Mouse (Mus musculus) olfactory bulb, adult 2 months (tissue): ENCODE results near the gene Akap14.

Experiments
- CTCF ChIP-seq: fragments of 200-500 bp; IDR thresholded peaks from 2 replicates; pipeline ENCODE4 v1.5.1; 2012; ENCODE audit warnings: low read depth, mild to moderate bottlenecking, low read length, moderate library complexity; ENCODE audit not compliant: insufficient read depth
- POLR2A ChIP-seq: fragments of 200-500 bp; IDR thresholded peaks from 2 replicates; pipeline ENCODE4 v1.6.1; 2012; ENCODE audit warnings: mild to moderate bottlenecking, low read depth, low read length, moderate library complexity; ENCODE audit not compliant: insufficient read depth

DNA sequence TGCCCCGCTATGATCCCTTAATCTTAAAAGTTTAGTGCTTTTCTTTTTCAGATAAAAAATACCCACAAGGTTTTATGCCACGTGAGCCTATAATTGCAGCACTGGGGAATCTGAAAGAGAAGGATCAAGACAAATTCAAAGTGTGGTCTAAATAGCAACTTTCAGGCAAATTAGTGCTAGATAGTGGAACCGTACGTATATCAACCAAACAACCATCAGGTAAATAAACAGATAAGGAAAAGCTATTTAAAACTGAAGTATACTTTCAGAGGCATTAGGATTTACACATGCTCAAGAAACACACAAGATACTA is 57.8 kb downstream of the Akap14 start:
- TF ChIP-seq CTCF (no peak), POLR2A (no peak)
